In the genomic region with DNA sequence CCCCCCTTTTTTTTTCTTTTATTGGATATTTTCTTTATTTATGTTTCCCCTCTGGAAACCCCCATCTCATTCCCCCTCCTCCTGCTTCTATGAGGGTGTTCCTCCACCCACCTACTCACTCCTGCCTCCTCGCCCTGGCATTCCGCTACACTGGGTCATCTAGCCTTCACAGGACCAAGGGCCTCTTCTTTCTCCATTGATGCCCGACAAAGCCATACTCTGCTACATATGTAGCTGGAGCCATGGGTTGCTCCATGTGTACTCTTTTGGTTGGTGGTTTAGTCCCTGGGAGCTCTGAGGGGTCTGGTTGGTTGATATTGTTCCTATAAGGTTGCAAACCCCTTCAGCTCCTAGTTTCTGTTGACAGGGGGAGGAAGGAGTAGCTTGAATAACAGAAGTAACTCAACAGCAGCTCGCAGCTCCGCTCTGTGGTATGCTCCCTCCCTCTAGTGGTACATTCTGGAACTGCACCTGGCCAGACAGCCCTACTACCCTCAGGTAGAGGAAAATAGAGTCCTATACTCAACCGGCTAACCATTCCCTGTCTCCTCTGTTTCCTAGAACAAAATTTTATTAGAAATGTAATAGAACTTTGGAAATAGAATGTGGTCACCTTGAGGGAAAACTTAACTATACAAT, we compare ENCODE assay signal across 7 mouse cellular contexts. TPM values are rescaled to one million over a fixed set of nuclear protein-coding genes. Genes with fewer than 3 reads are reported as not detected.
DNase-seq lines count a peak whose midpoint lies in the region; ATAC-seq lines count a peak whose summit lies in the region.

No protein-coding gene starts in this region.

- no peaks in the 10 kb centered on the region for H3K27me3 ChIP-seq in midbrain, embryonic 14.5 days (ENCODE audit: control insufficient read depth, insufficient read depth, low read length)

- H3K27ac ChIP-seq in midbrain, embryonic 14.5 days (replicated peaks; ENCODE audit: low read depth, low read length): no peak overlapping the region

- H3K4me1 ChIP-seq in midbrain, embryonic 14.5 days (ENCODE audit: control insufficient read depth, insufficient read depth, low read length): no peaks in the 10 kb centered on the region

- H3K9me3 ChIP-seq in midbrain, embryonic 14.5 days (ENCODE audit: control insufficient read depth, low read length): no peaks in the 10 kb centered on the region

- intact Hi-C loops in left cerebral cortex, postnatal 4 days (cut with DNase I): no loop called here

- peak; percentile 84 for ATAC-seq in midbrain, embryonic 14.5 days (ENCODE audit: low FRiP score, low TSS enrichment)

- no peaks in the 10 kb centered on the region for H3K36me3 ChIP-seq in midbrain, embryonic 14.5 days (ENCODE audit: control insufficient read depth, insufficient read depth, low read length)

- no peak overlapping the region for H3K4me2 ChIP-seq in midbrain, embryonic 14.5 days (ENCODE audit: low read length)

- 56% methylated on average over 6 of the region's 6 CpGs for WGBS in midbrain, embryonic 14.5 days

- peak; percentile 49 for DNase-seq in adrenal gland, adult 8-10 months
- DNase-seq in embryo, embryonic 11 days: peak; percentile 83
- peak; percentile 65 to 78 for DNase-seq in gastrocnemius, postnatal 4 days (ENCODE audit: low spot score in 2 of 2)
- peak; percentile 76 for DNase-seq in kidney, adult 18-20 months
- peak; percentile 82 for DNase-seq in left cerebral cortex, postnatal 4 days
- DNase-seq in midbrain, embryonic 14.5 days: peak; percentile 89
- DNase-seq in spleen, adult 18-20 months: peak; percentile 21 to 73

- no peak overlapping the region for H3K4me3 ChIP-seq in midbrain, embryonic 14.5 days (replicated peaks; ENCODE audit: low read depth, low read length)

- H3K9ac ChIP-seq in midbrain, embryonic 14.5 days (replicated peaks; ENCODE audit: low read length): no peak overlapping the region

RNA-seq across cellular contexts. Expression of gene Gja1, which starts 38.2 kb away (rescaled TPM):
- total RNA-seq in adrenal gland, adult 8-10 months (2022): 100 to 1,000 TPM in 3 of 4 experiments, 10 to 100 TPM in 1; 75.2 to 356 (median 209) TPM
- 10 to 100 TPM; 43.5 to 44.7 TPM for total RNA-seq in gastrocnemius, postnatal 4 days (2021)
- 100 to 1,000 TPM; 108 to 111 TPM for total RNA-seq in left cerebral cortex, postnatal 4 days (2021)
- polyA plus RNA-seq in midbrain, embryonic 14.5 days (2014; fragmentation: Nextera tagmentation; extraction: Ambion mirVana): 14.1 and 90.0 TPM in 2 replicates
